Mouse (Mus musculus) stomach, postnatal 0 days (tissue): ENCODE data around the gene Bach2.

Experiments
- CTCF ChIP-seq: IDR thresholded peaks from 2 replicates; pipeline ENCODE4 v1.5.1; 2016; ENCODE audit warnings: antibody characterized with exemption, low read depth, mild to moderate bottlenecking, moderate library complexity
- EP300 ChIP-seq: optimal IDR thresholded peaks from 2 replicates; pipeline ENCODE3; 2016; ENCODE audit warnings: antibody characterized with exemption

DNA sequence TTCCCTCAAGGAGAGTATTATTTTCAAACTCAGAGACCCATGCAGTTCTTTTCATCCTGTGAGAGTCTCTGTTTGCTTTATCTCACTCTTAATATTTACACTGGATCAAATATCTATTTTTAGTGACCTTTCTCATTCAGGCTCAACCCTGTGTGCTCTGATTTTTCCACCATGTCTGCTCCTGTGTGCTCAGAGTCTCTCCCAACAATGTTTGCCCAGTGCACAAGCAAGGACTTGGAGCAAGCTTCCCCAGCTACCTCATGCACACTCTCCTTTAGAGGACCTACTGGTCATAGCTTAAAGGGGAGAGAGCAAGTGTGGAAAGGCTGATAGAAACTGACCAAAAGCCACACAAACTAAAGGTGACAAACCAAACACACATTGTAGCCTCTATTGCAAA, 26.0 kb upstream of the Bach2 start:
- no peak for TF ChIP-seq CTCF
- no peak for TF ChIP-seq EP300
